Mouse (Mus musculus) lung, postnatal 36 days (tissue): ENCODE measurements around the gene Nav2.

Source experiments
- DNase-seq: peaks from one replicate; pipeline ENCODE4 v3.0.0; 2022; ENCODE audit warnings: mixed read lengths

The Nav2 gene

GRCm38 (mm10) chr7:49257234-49257906, 348.9 kb downstream of the Nav2 start:
- DNase-seq: no peak

GRCm38 (mm10) chr7:49258088-49258487, 349.6 kb downstream of the Nav2 start:
- DNase-seq: peak; percentile 69

GRCm38 (mm10) chr7:49261941-49262511, 353.5 kb downstream of the Nav2 start:
- no peak for DNase-seq

- DNase-seq: peak; percentile 62
Measured at GRCm38 (mm10) chr7:49266422-49266821, 357.9 kb downstream of the Nav2 start.

GRCm38 (mm10) chr7:49267621-49268325, 359.3 kb downstream of the Nav2 start:
- DNase-seq: no peak

- DNase-seq: no peak
Measured at GRCm38 (mm10) chr7:49268401-49268921, 359.9 kb downstream of the Nav2 start.

- no peak for DNase-seq
Measured at GRCm38 (mm10) chr7:49270855-49271254, 362.3 kb downstream of the Nav2 start.

- DNase-seq: peak; percentile 86
Measured at GRCm38 (mm10) chr7:49272445-49273439, 364.2 kb downstream of the Nav2 start.

GRCm38 (mm10) chr7:49273907-49274656, 365.6 kb downstream of the Nav2 start:
- no peak for DNase-seq

- DNase-seq: no peak
Measured at GRCm38 (mm10) chr7:49274676-49275075, 366.2 kb downstream of the Nav2 start.

GRCm38 (mm10) chr7:49276163-49276562, 367.6 kb downstream of the Nav2 start:
- DNase-seq: no peak

- DNase-seq: no peak
Measured at GRCm38 (mm10) chr7:49277685-49278084, 369.2 kb downstream of the Nav2 start.

- DNase-seq: no peak
Measured at GRCm38 (mm10) chr7:49278531-49278930, 370.0 kb downstream of the Nav2 start.

GRCm38 (mm10) chr7:49280427-49280826, 371.9 kb downstream of the Nav2 start:
- DNase-seq: peak; percentile 48

GRCm38 (mm10) chr7:49282446-49282845, 373.9 kb downstream of the Nav2 start:
- DNase-seq: no peak

GRCm38 (mm10) chr7:49283507-49284361, 375.2 kb downstream of the Nav2 start:
- DNase-seq: peak; percentile 33

- DNase-seq: no peak
Measured at GRCm38 (mm10) chr7:49288186-49288585, 379.7 kb downstream of the Nav2 start.

GRCm38 (mm10) chr7:49290308-49290707, 381.8 kb downstream of the Nav2 start:
- no peak for DNase-seq

GRCm38 (mm10) chr7:49291208-49291892, 382.8 kb downstream of the Nav2 start:
- no peak for DNase-seq

- peak; percentile 65 for DNase-seq
Measured at GRCm38 (mm10) chr7:49297148-49297547, 388.6 kb downstream of the Nav2 start.
